Mouse (Mus musculus) right cerebral cortex, postnatal 36 days (tissue): ENCODE measurements around the gene AA467197.

Experiments used
- DNase-seq, 2 experiments: peaks; one replicate each; pipeline ENCODE4 v3.0.0; 2022; ENCODE audit warnings: low spot score in 2 of 2, mixed read lengths in 1 of 2

Gene AA467197

GRCm38 (mm10) chr2:122638029-122638428, 1.2 kb downstream of the AA467197 start:
- DNase-seq, result no peak

- DNase-seq, result no peak
Observed at GRCm38 (mm10) chr2:122638673-122639072, 1.9 kb downstream of the AA467197 start.

- no peak for DNase-seq
Observed at GRCm38 (mm10) chr2:122652096-122653084, 15.6 kb downstream of the AA467197 start.

- DNase-seq, result no peak
Observed at GRCm38 (mm10) chr2:122656052-122656451, 19.3 kb downstream of the AA467197 start.

- no peak for DNase-seq
Observed at GRCm38 (mm10) chr2:122656767-122657166, 20.0 kb downstream of the AA467197 start.

GRCm38 (mm10) chr2:122657707-122658524, 21.1 kb downstream of the AA467197 start:
- DNase-seq, result no peak

- no peak for DNase-seq
Observed at GRCm38 (mm10) chr2:122659825-122660224, 23.0 kb downstream of the AA467197 start.

GRCm38 (mm10) chr2:122665253-122665972, 28.6 kb downstream of the AA467197 start:
- no peak for DNase-seq

- no peak for DNase-seq
Observed at GRCm38 (mm10) chr2:122665973-122666875, 29.4 kb downstream of the AA467197 start.

GRCm38 (mm10) chr2:122667856-122668255, 31.1 kb downstream of the AA467197 start:
- DNase-seq, result no peak

GRCm38 (mm10) chr2:122671714-122672113, 34.9 kb downstream of the AA467197 start:
- DNase-seq, result no peak

GRCm38 (mm10) chr2:122672841-122673240, 36.1 kb downstream of the AA467197 start:
- DNase-seq, result no peak

GRCm38 (mm10) chr2:122675126-122675525, 38.3 kb downstream of the AA467197 start:
- no peak for DNase-seq

- DNase-seq, result no peak
Observed at GRCm38 (mm10) chr2:122681379-122682137, 44.8 kb downstream of the AA467197 start.

GRCm38 (mm10) chr2:122682520-122682919, 45.7 kb downstream of the AA467197 start:
- DNase-seq, result no peak

GRCm38 (mm10) chr2:122683641-122684040, 46.9 kb downstream of the AA467197 start:
- no peak for DNase-seq

- no peak for DNase-seq
Observed at GRCm38 (mm10) chr2:122686665-122687064, 49.9 kb downstream of the AA467197 start.
